In genomic region chr2:158225301-158225700, GRCm38 (mm10) we compare ENCODE assay signal across 11 mouse cellular contexts. TPM values are rescaled to one million over a fixed set of nuclear protein-coding genes. Genes with fewer than 3 reads are reported as not detected.
DNase-seq lines count a peak whose midpoint lies in the region; ATAC-seq and TF ChIP-seq lines count a peak whose summit lies in the region.
"Had no signal": no experiment of that assay in that cellular context is flagged by ENCODE, and none has a peak within 500 bp of the region (broad histone marks: within the 10 kb centered on the region; RNA-seq: fewer than 3 reads in every experiment).

No protein-coding gene starts in this region.

- H3K9ac ChIP-seq in liver, adult 2 months (ENCODE audit: low read depth, low read length), result 0 out of 2 replicates have a peak overlapping the region, but pooled peaks have one; percentile 17
- no peak overlapping the region for H3K9ac ChIP-seq in liver, embryonic 11.5 days (ENCODE audit: low read depth, low read length)
- H3K9ac ChIP-seq: heart, embryonic 13.5 days; lung, embryonic 15.5 days had no signal

- no peaks in the 10 kb centered on the region for H3K27me3 ChIP-seq in liver, adult 2 months (ENCODE audit: control insufficient read depth, insufficient read depth, low read length)
- H3K27me3 ChIP-seq in liver, embryonic 11.5 days (replicated peaks; ENCODE audit: control insufficient read depth, insufficient read depth, low read length), result peaks cover 37% of the 10 kb centered on the region

- no peak overlapping the region for H3K4me3 ChIP-seq in liver, adult 2 months (ENCODE audit: insufficient read depth, low read depth, low read length)
- no peak overlapping the region for H3K4me3 ChIP-seq in liver, embryonic 11.5 days (ENCODE audit: low read depth, low read length)
- H3K4me3 ChIP-seq: heart, embryonic 13.5 days; lung, embryonic 15.5 days had no signal

- WGBS in liver, adult 2 months, result 14% methylated on average over 5 of the region's 5 CpGs
- 60% methylated on average over 5 of the region's 5 CpGs for WGBS in liver, embryonic 11.5 days

- peak; percentile 85 for DNase-seq in liver, adult 2 months (ENCODE audit: extremely low read depth, low read depth, low spot score)
- DNase-seq in liver, embryonic 11.5 days (ENCODE audit: low spot score), result no peak
- DNase-seq in adrenal gland, postnatal 14 days, result peak; percentile 75
- peak; percentile 57 for DNase-seq in heart, postnatal 25 days (ENCODE audit: low spot score)
- DNase-seq in ovary, postnatal 14 days (ENCODE audit: low spot score), result peak; percentile 43
- no peak for DNase-seq in thymus, adult 18-20 months
- no peak for DNase-seq in left cerebral cortex, adult 18-20 months (ENCODE audit: low spot score in 2 of 2)
- DNase-seq in cerebellum, adult 9-11 months, result no peak
- DNase-seq: right cerebral cortex, postnatal 4 days had no signal

- H3K79me2 ChIP-seq in liver, adult 2 months (ENCODE audit: control insufficient read depth, insufficient read depth, low read length), result no peaks in the 10 kb centered on the region

- TF ChIP-seq CTCF in liver, adult 2 months (IDR thresholded peaks at IDR 0.05; ENCODE audit: low read depth, low read length), result peak; percentile 92

- TF ChIP-seq POLR2A in liver, adult 2 months (IDR thresholded peaks at IDR 0.05; ENCODE audit: extremely low read depth, insufficient read depth, low read length), result no peak

- peaks cover 4% of the 10 kb centered on the region; the same call in 1 of the 2 replicates for H3K4me1 ChIP-seq in liver, adult 2 months (ENCODE audit: control insufficient read depth, insufficient read depth, low read length)
- 0 out of 2 replicates have a peak, but pooled peaks cover 3% of the 10 kb centered on the region for H3K4me1 ChIP-seq in liver, embryonic 11.5 days (replicated peaks; ENCODE audit: control insufficient read depth, insufficient read depth, low read length)

- H3K27ac ChIP-seq in liver, adult 2 months (replicated peaks; ENCODE audit: insufficient read depth, low read depth, low read length), result no peak overlapping the region
- no peak overlapping the region for H3K27ac ChIP-seq in liver, embryonic 11.5 days (ENCODE audit: low read depth, low read length)
- H3K27ac ChIP-seq: heart, embryonic 13.5 days; lung, embryonic 15.5 days had no signal

- no peak overlapping the region for H3K4me2 ChIP-seq in liver, embryonic 11.5 days
- H3K4me2 ChIP-seq: heart, embryonic 13.5 days; lung, embryonic 15.5 days had no signal

- intact Hi-C loops in heart, postnatal 25 days (cut with DNase I), result loop anchor here (1.0 kb wide), 1 partner anchor 115 kb away; no protein-coding TSS in a partner anchor

- H3K36me3 ChIP-seq in liver, adult 2 months (ENCODE audit: control insufficient read depth, insufficient read depth, low read length), result no peaks in the 10 kb centered on the region
- no peaks in the 10 kb centered on the region for H3K36me3 ChIP-seq in liver, embryonic 11.5 days (ENCODE audit: control insufficient read depth, insufficient read depth, low read length)
- H3K36me3 ChIP-seq: heart, embryonic 13.5 days; lung, embryonic 15.5 days had no signal

- no peak for ATAC-seq in liver, embryonic 11.5 days (replicated peaks; ENCODE audit: low FRiP score)

- no peaks in the 10 kb centered on the region for H3K9me3 ChIP-seq in liver, embryonic 11.5 days (ENCODE audit: control insufficient read depth, low read length)
- H3K9me3 ChIP-seq: heart, embryonic 13.5 days; lung, embryonic 15.5 days had no signal

RNA-seq across cellular contexts. Expression of gene D630003M21Rik, which starts 3.7 kb away (rescaled TPM):
- 0.40 and 0.46 TPM in 2 replicates for total RNA-seq in liver, adult 2 months (2014; rRNA removed)
- polyA plus RNA-seq in liver, adult 2 months (2012; rRNA removed), result 0.52 and 0.69 TPM in 2 replicates
- 0.53 and 0.81 TPM in 2 replicates for polyA plus RNA-seq in liver, embryonic 11.5 days (2014; fragmentation: Nextera tagmentation; extraction: Ambion mirVana)
- total RNA-seq in adrenal gland, postnatal 14 days (2021), result 2.0 and 2.4 TPM in 2 replicates
- total RNA-seq in heart, postnatal 25 days (2021), result 1 to 10 TPM; 6.3 to 8.0 TPM
- total RNA-seq in left cerebral cortex, adult 18-20 months (2021), result 1 to 10 TPM; 3.2 to 3.8 TPM

RNA-seq across cellular contexts. Expression of gene Bpi, which starts 32.6 kb away (rescaled TPM):
- total RNA-seq in liver, adult 2 months (2014; rRNA removed), result not detected in 2 replicates
- polyA plus RNA-seq in liver, adult 2 months (2012; rRNA removed), result not detected in 2 replicates
- polyA plus RNA-seq in liver, embryonic 11.5 days (2014; fragmentation: Nextera tagmentation; extraction: Ambion mirVana), result not detected in 2 replicates
- total RNA-seq in adrenal gland, postnatal 14 days (2021), result not detected in 2 replicates
- total RNA-seq in heart, postnatal 25 days (2021), result not detected
- not detected for total RNA-seq in left cerebral cortex, adult 18-20 months (2021)
- polyA plus RNA-seq: heart, embryonic 13.5 days; lung, embryonic 15.5 days had no signal

Comparison
In these comparisons a context has a peak if more than half of its experiments do, and no peak if none do; other contexts are left out.
1. DNase-seq: peak in liver, adult 2 months (single experiment), adrenal gland, postnatal 14 days (single experiment), heart, postnatal 25 days (single experiment) and ovary, postnatal 14 days (single experiment); none in liver, embryonic 11.5 days (single experiment), thymus, adult 18-20 months (0 of 2), left cerebral cortex, adult 18-20 months (0 of 2) and cerebellum, adult 9-11 months (single experiment).